9 mouse cellular contexts compared by ENCODE assay signal in genomic region chr15:82211911-82212751, GRCm38 (mm10). TPM values are rescaled to one million over a fixed set of nuclear protein-coding genes. Genes with fewer than 3 reads are reported as not detected.
A peak's percentile ranks its signal among the peaks of the same experiment; 100 is the strongest.
DNase-seq lines count a peak whose midpoint lies in the region; ATAC-seq and TF ChIP-seq lines count a peak whose summit lies in the region.
"Had no signal": no experiment of that assay in that cellular context is flagged by ENCODE, and none has a peak within 500 bp of the region (broad histone marks: within the 10 kb centered on the region; RNA-seq: fewer than 3 reads in every experiment).

No protein-coding gene starts in this region.

- H3K9ac ChIP-seq in forebrain, embryonic 11.5 days (ENCODE audit: low read length): no peak overlapping the region; the same call in 1 of the 2 replicates
- H3K9ac ChIP-seq in neural tube, embryonic 14.5 days (replicated peaks; ENCODE audit: low read depth, low read length): peak overlapping the region; percentile 42

- no peak for TF ChIP-seq POLR2A in brain, embryonic 14.5 days (IDR thresholded peaks at IDR 0.05; ENCODE audit: borderline replicate concordance, extremely low read depth, insufficient read depth, insufficient read length, poor library complexity, severe bottlenecking)

- H3K27ac ChIP-seq in left cerebral cortex, adult 2 months: no peak overlapping the region
- H3K27ac ChIP-seq in forebrain, embryonic 11.5 days (ENCODE audit: low read depth, low read length): no peak overlapping the region
- peak overlapping the region; percentile 70 for H3K27ac ChIP-seq in limb, embryonic 10.5 days
- H3K27ac ChIP-seq in neural tube, embryonic 14.5 days (ENCODE audit: low read depth, low read length): no peak overlapping the region; the same call in 1 of the 2 replicates

- peak overlapping the region; percentile 47 for H3K4me2 ChIP-seq in forebrain, embryonic 11.5 days (ENCODE audit: low read depth, low read length, severe bottlenecking)
- H3K4me2 ChIP-seq in neural tube, embryonic 14.5 days (ENCODE audit: low read depth, low read length): peak overlapping the region; percentile 56

- peaks cover 23% of the 10 kb centered on the region for H3K4me1 ChIP-seq in forebrain, embryonic 11.5 days (replicated peaks; ENCODE audit: control insufficient read depth, insufficient read depth, low read length)
- H3K4me1 ChIP-seq in limb, embryonic 10.5 days: peaks cover 37% of the 10 kb centered on the region
- peaks cover 20% of the 10 kb centered on the region for H3K4me1 ChIP-seq in neural tube, embryonic 14.5 days (ENCODE audit: control insufficient read depth, insufficient read depth, low read length)

- peaks cover 74% of the 10 kb centered on the region for H3K27me3 ChIP-seq in forebrain, embryonic 11.5 days (ENCODE audit: control insufficient read depth, insufficient read depth, low read length)
- peaks cover 100% of the 10 kb centered on the region for H3K27me3 ChIP-seq in limb, embryonic 10.5 days (ENCODE audit: low read depth, poor library complexity, severe bottlenecking)
- peaks cover 61% of the 10 kb centered on the region for H3K27me3 ChIP-seq in neural tube, embryonic 14.5 days (ENCODE audit: control insufficient read depth, insufficient read depth, low read length)

- peak overlapping the region; percentile 38 for H3K4me3 ChIP-seq in left cerebral cortex, adult 2 months
- H3K4me3 ChIP-seq in forebrain, embryonic 11.5 days (ENCODE audit: low read depth, low read length): peak overlapping the region; percentile 34
- H3K4me3 ChIP-seq in limb, embryonic 10.5 days: peak overlapping the region; percentile 54
- peak overlapping the region; percentile 39 for H3K4me3 ChIP-seq in neural tube, embryonic 14.5 days (ENCODE audit: low read depth, low read length)

- no peaks in the 10 kb centered on the region for H3K36me3 ChIP-seq in forebrain, embryonic 11.5 days (ENCODE audit: control insufficient read depth, insufficient read depth, low read length)
- peaks cover 2% of the 10 kb centered on the region; the same call in 1 of the 2 replicates for H3K36me3 ChIP-seq in limb, embryonic 10.5 days
- H3K36me3 ChIP-seq in neural tube, embryonic 14.5 days (ENCODE audit: control insufficient read depth, insufficient read depth, low read length): no peaks in the 10 kb centered on the region

- TF ChIP-seq CTCF in left cerebral cortex, adult 2 months (IDR thresholded peaks at IDR 0.05): no peak; the same call in 1 of the 2 replicates
- no peak for TF ChIP-seq CTCF in brain, embryonic 14.5 days (IDR thresholded peaks at IDR 0.05; ENCODE audit: borderline replicate concordance, extremely low read depth, insufficient read depth, insufficient read length)

- DNase-seq in left cerebral cortex, adult 2 months (ENCODE audit: extremely low spot score in 1 of 2, low spot score in 2 of 2): no peak
- no peak for DNase-seq in left cerebral cortex, adult 8-10 months (ENCODE audit: low spot score in 2 of 2)
- peak; percentile 37 for DNase-seq in brain, embryonic 14.5 days (ENCODE audit: low read depth)
- peak; percentile 73 for DNase-seq in forebrain, embryonic 11.5 days (ENCODE audit: low spot score)
- DNase-seq in limb, embryonic 10.5 days (ENCODE audit: low spot score): peak; percentile 63
- no peak for DNase-seq in right cerebral cortex, adult 18-20 months
- no peak for DNase-seq in right cerebral cortex, postnatal 25 days

- intact Hi-C loops in left cerebral cortex, adult 2 months (cut with DNase I): no loop called here

- H3K9me3 ChIP-seq in forebrain, embryonic 11.5 days (ENCODE audit: control insufficient read depth, low read length): no peaks in the 10 kb centered on the region
- H3K9me3 ChIP-seq in limb, embryonic 10.5 days (replicated peaks): no peaks in the 10 kb centered on the region
- no peaks in the 10 kb centered on the region for H3K9me3 ChIP-seq in neural tube, embryonic 14.5 days (ENCODE audit: control insufficient read depth, low read length)

- peak; percentile 19; the same call in 1 of the 2 replicates for ATAC-seq in forebrain, embryonic 11.5 days (replicated peaks; ENCODE audit: low FRiP score)
- peak; percentile 39; the same call in 1 of the 2 replicates for ATAC-seq in neural tube, embryonic 14.5 days (ENCODE audit: low read depth)

- under 1% methylated on average over 98 of the region's 112 CpGs for WGBS in forebrain, embryonic 11.5 days
- under 1% methylated on average over 110 of the region's 112 CpGs for WGBS in limb, embryonic 10.5 days
- under 1% methylated on average over 82 of the region's 112 CpGs for WGBS in neural tube, embryonic 14.5 days

RNA-seq across cellular contexts. Expression of gene Shisa8, which starts 0.5 kb away (rescaled TPM):
- 1 to 10 TPM; 2.1 to 2.7 TPM for total RNA-seq in left cerebral cortex, adult 2 months (2021)
- 1 to 10 TPM; 3.1 to 5.3 (median 5.0) TPM for total RNA-seq in left cerebral cortex, adult 8-10 months (2022)
- polyA plus RNA-seq in brain, embryonic 14.5 days (2012; rRNA removed): 1.8 and 3.2 TPM in 2 replicates
- 0.87 and 1.2 TPM in 2 replicates for polyA plus RNA-seq in forebrain, embryonic 11.5 days (2014; fragmentation: Nextera tagmentation; extraction: Ambion mirVana)
- 0.15 TPM in 1 of 2 replicates, not detected in the other for polyA plus RNA-seq in limb, embryonic 10.5 days (2016; fragmentation: Nextera tagmentation; extraction: Ambion mirVana)
- 2.9 and 6.9 TPM in 2 replicates for polyA plus RNA-seq in neural tube, embryonic 14.5 days (2014; fragmentation: Nextera tagmentation; extraction: Ambion mirVana)

RNA-seq across cellular contexts. Expression of gene Tnfrsf13c, which starts 12.0 kb away (rescaled TPM):
- under 1 TPM; 0.29 to 0.47 TPM for total RNA-seq in left cerebral cortex, adult 2 months (2021)
- total RNA-seq in left cerebral cortex, adult 8-10 months (2022): under 1 TPM; 0.37 to 0.98 (median 0.64) TPM
- 0.26 and 0.30 TPM in 2 replicates for polyA plus RNA-seq in brain, embryonic 14.5 days (2012; rRNA removed)
- polyA plus RNA-seq in forebrain, embryonic 11.5 days (2014; fragmentation: Nextera tagmentation; extraction: Ambion mirVana): 0.35 and 0.64 TPM in 2 replicates
- polyA plus RNA-seq in limb, embryonic 10.5 days (2016; fragmentation: Nextera tagmentation; extraction: Ambion mirVana): 0.15 and 0.33 TPM in 2 replicates
- polyA plus RNA-seq in neural tube, embryonic 14.5 days (2014; fragmentation: Nextera tagmentation; extraction: Ambion mirVana): 0.32 and 1.4 TPM in 2 replicates

RNA-seq across cellular contexts. Expression of gene Cenpm, which starts 32.4 kb away (rescaled TPM):
- 1 to 10 TPM; 3.1 to 4.8 TPM for total RNA-seq in left cerebral cortex, adult 2 months (2021)
- 1 to 10 TPM; 2.7 to 4.3 (median 4.1) TPM for total RNA-seq in left cerebral cortex, adult 8-10 months (2022)
- polyA plus RNA-seq in brain, embryonic 14.5 days (2012; rRNA removed): 16.5 and 26.2 TPM in 2 replicates
- polyA plus RNA-seq in forebrain, embryonic 11.5 days (2014; fragmentation: Nextera tagmentation; extraction: Ambion mirVana): 91.6 and 100 TPM in 2 replicates
- polyA plus RNA-seq in limb, embryonic 10.5 days (2016; fragmentation: Nextera tagmentation; extraction: Ambion mirVana): 83.9 and 86.0 TPM in 2 replicates
- 11.2 and 12.0 TPM in 2 replicates for polyA plus RNA-seq in neural tube, embryonic 14.5 days (2014; fragmentation: Nextera tagmentation; extraction: Ambion mirVana)
- total RNA-seq: neutrophil, adult 5-6 weeks had no signal

RNA-seq across cellular contexts. Expression of gene 1500009C09Rik, which starts 40.1 kb away (rescaled TPM):
- total RNA-seq in left cerebral cortex, adult 2 months (2021): 100 to 1,000 TPM in 1 of 2 experiments, 10 to 100 TPM in 1; 96.5 to 102 TPM
- total RNA-seq in left cerebral cortex, adult 8-10 months (2022): 100 to 1,000 TPM; 104 to 114 (median 110) TPM
- 67.2 and 71.3 TPM in 2 replicates for polyA plus RNA-seq in brain, embryonic 14.5 days (2012; rRNA removed)
- 2.2 and 2.4 TPM in 2 replicates for polyA plus RNA-seq in forebrain, embryonic 11.5 days (2014; fragmentation: Nextera tagmentation; extraction: Ambion mirVana)
- not detected in 2 replicates for polyA plus RNA-seq in limb, embryonic 10.5 days (2016; fragmentation: Nextera tagmentation; extraction: Ambion mirVana)
- polyA plus RNA-seq in neural tube, embryonic 14.5 days (2014; fragmentation: Nextera tagmentation; extraction: Ambion mirVana): 6.5 and 13.3 TPM in 2 replicates
- total RNA-seq: neutrophil, adult 5-6 weeks had no signal

Comparison
In these comparisons a context has a peak if more than half of its experiments do, and no peak if none do; other contexts are left out.
1. DNase-seq: peak in brain, embryonic 14.5 days (single experiment), forebrain, embryonic 11.5 days (single experiment) and limb, embryonic 10.5 days (single experiment); none in left cerebral cortex, adult 2 months (0 of 2), left cerebral cortex, adult 8-10 months (0 of 2), right cerebral cortex, adult 18-20 months (single experiment) and right cerebral cortex, postnatal 25 days (single experiment).
2. Peak in every context shown above with its lines, with median percentiles within 50 percentile points of each other: H3K4me3 ChIP-seq.